Mouse (Mus musculus): ENCODE data around the gene Ccl2. TPM values are rescaled to one million over a fixed set of nuclear protein-coding genes. Genes with fewer than 3 reads are reported as not detected.

Ccl2 gene
- total RNA-seq, 2 experiments from 2014 or later = 1.2 to 1.3 TPM

Other genes with a start within 250 kb of the Ccl2 start
- gene 5530401A14Rik, start 174.9 kb upstream of the Ccl2 start, total RNA-seq (2021) = under 1 TPM; 0.07 to 0.10 TPM
- gene Asic2, start 67.1 kb upstream of the Ccl2 start, total RNA-seq (2021) = 1 to 10 TPM; 1.7 TPM
- gene Gm17268, start 3.0 kb downstream of the Ccl2 start, total RNA-seq (2021) = not detected
- 1 to 10 TPM in 1 of 2 experiments, under 1 TPM in 1; 0.95 to 1.9 TPM for gene Ccl7, start 10.1 kb downstream of the Ccl2 start, total RNA-seq (2021)
- gene Ccl11, start 22.3 kb downstream of the Ccl2 start, total RNA-seq (2021) = 1 to 10 TPM; 4.2 to 7.5 TPM
- gene Ccl12, start 66.3 kb downstream of the Ccl2 start, total RNA-seq (2021) = not detected
- gene Ccl8, start 79.6 kb downstream of the Ccl2 start, total RNA-seq (2021) = under 1 TPM in 1 of 2 experiments, not detected in 1; 0.70 TPM